Mouse (Mus musculus) heart, embryonic 11.5 days (tissue): ENCODE data around the gene Ifitm10. TPM values are rescaled to one million over a fixed set of nuclear protein-coding genes. Genes with fewer than 3 reads are reported as not detected.
"Not testable (repeated sequence)": the region's sequence is repeated elsewhere in the genome, so short reads cannot be mapped to it uniquely, and the experiment has no call there.

ENCODE experiments used
- ATAC-seq: fragments of 200-750 bp; cut with Nextera tagmentation; replicated peaks from 2 replicates; pipeline ENCODE4 v1.8.0; 2017; ENCODE audit warnings: moderate library complexity; ENCODE audit not compliant: insufficient number of reproducible peaks, low FRiP score, low TSS enrichment
- H3K27ac ChIP-seq: fragments of 300-500 bp; sonication (generic); 2 replicates; pipeline ENCODE4 v1.5.1; 2014; ENCODE audit warnings: mild to moderate bottlenecking, low read depth, low read length
- H3K27me3 ChIP-seq: fragments of 300-500 bp; sonication (generic); 2 replicates; pipeline ENCODE4 v1.6.1; 2014; ENCODE audit warnings: mild to moderate bottlenecking, low read length, mixed read lengths; ENCODE audit not compliant: control insufficient read depth, insufficient read depth
- H3K36me3 ChIP-seq: fragments of 300-500 bp; sonication (generic); 2 replicates; pipeline ENCODE4 v1.6.1; 2014; ENCODE audit warnings: mild to moderate bottlenecking, low read length, moderate library complexity, mixed read lengths; ENCODE audit not compliant: control insufficient read depth, insufficient read depth
- H3K4me1 ChIP-seq: fragments of 300-500 bp; sonication (generic); 2 replicates; pipeline ENCODE4 v1.6.1; 2014; ENCODE audit warnings: low read length; ENCODE audit not compliant: control insufficient read depth, insufficient read depth
- H3K4me2 ChIP-seq: fragments of 300-500 bp; sonication (generic); 2 replicates; pipeline ENCODE4 v1.6.1; 2014; ENCODE audit warnings: mild to moderate bottlenecking, moderate library complexity
- H3K4me3 ChIP-seq: fragments of 300-500 bp; sonication (generic); 2 replicates; pipeline ENCODE4 v1.5.1; 2014; ENCODE audit warnings: low read depth, low read length
- H3K9ac ChIP-seq: fragments of 300-500 bp; sonication (generic); 2 replicates; pipeline ENCODE4 v1.6.1; 2014; ENCODE audit warnings: mild to moderate bottlenecking, low read depth, low read length, moderate library complexity
- H3K9me3 ChIP-seq: fragments of 300-500 bp; sonication (generic); replicated peaks from 2 replicates; pipeline ENCODE4 v1.6.1; 2016; ENCODE audit warnings: low read length; ENCODE audit not compliant: control insufficient read depth
- WGBS: fragments of 180-500 bp; shearing (Covaris S2); extraction: QIAGEN DNeasy Blood & Tissue Kit; methylation state at CpG from one replicate; pipeline ENCODE4 v1.1.7; 2014; ENCODE audit not compliant: insufficient replicate concordance; 5-methylcytosine and 5-hydroxymethylcytosine counted together
- polyA plus RNA-seq: library from polyadenylated mRNA; unstranded; fragments of >200 nt; fragmentation: Nextera tagmentation; extraction: Ambion mirVana; gene quantifications from 2 replicates; pipeline ENCODE4 v1.2.1, GENCODE M21; 2014

Ifitm10 gene
- polyA plus RNA-seq, 1 experiment from 2014 or later, result 7.6 TPM

- WGBS, result 91% methylated on average over 8 of the region's 8 CpGs
- H3K27me3 ChIP-seq, result no peaks in the 10 kb centered on the region
- H3K4me2 ChIP-seq, result no peak overlapping the region
- H3K36me3 ChIP-seq, result no peaks in the 10 kb centered on the region
- no peak for ATAC-seq
- H3K9ac ChIP-seq, result no peak overlapping the region
- no peak overlapping the region for H3K27ac ChIP-seq
- no peaks in the 10 kb centered on the region for H3K9me3 ChIP-seq
- no peaks in the 10 kb centered on the region for H3K4me1 ChIP-seq
- H3K4me3 ChIP-seq, result no peak overlapping the region
Measured at GRCm38 (mm10) chr7:142408686-142409085, 35.1 kb upstream of the Ifitm10 start.

DNA sequence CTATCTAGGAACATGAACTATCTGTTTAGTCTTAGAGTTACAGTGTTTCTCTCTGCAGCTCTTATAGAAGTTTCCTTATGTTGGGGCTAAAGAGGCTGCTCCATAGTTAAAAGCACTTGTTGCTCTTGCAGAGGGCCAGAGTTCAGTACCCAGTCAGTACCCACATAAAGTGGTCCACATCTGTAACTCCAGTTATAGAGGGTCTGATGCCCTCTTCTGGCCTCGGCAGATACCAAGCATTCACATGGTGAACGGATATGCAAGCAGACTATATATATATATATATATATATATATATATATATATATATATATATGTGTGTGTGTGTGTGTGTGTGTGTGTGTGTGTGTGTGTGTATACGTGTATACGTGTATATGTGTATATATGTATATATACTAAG lies 34.4 kb upstream of the Ifitm10 start:
- ATAC-seq, result no peak
- WGBS, result 58% methylated on average over 4 of the region's 4 CpGs
- H3K9me3 ChIP-seq, result no peaks in the 10 kb centered on the region
- H3K4me2 ChIP-seq, result no peak overlapping the region
- H3K9ac ChIP-seq, result no peak overlapping the region
- no peak overlapping the region for H3K27ac ChIP-seq
- H3K4me1 ChIP-seq, result no peaks in the 10 kb centered on the region
- no peaks in the 10 kb centered on the region for H3K27me3 ChIP-seq
- H3K4me3 ChIP-seq, result no peak overlapping the region
- no peaks in the 10 kb centered on the region for H3K36me3 ChIP-seq

GRCm38 (mm10) chr7:142405134-142405533 lies 31.6 kb upstream of the Ifitm10 start:
- not testable (repeated sequence) for H3K9me3 ChIP-seq, H3K27me3 ChIP-seq, H3K4me3 ChIP-seq, H3K36me3 ChIP-seq, H3K4me2 ChIP-seq, ATAC-seq, H3K9ac ChIP-seq, H3K27ac ChIP-seq, H3K4me1 ChIP-seq
- 89% methylated on average over 5 of the region's 5 CpGs for WGBS

DNA sequence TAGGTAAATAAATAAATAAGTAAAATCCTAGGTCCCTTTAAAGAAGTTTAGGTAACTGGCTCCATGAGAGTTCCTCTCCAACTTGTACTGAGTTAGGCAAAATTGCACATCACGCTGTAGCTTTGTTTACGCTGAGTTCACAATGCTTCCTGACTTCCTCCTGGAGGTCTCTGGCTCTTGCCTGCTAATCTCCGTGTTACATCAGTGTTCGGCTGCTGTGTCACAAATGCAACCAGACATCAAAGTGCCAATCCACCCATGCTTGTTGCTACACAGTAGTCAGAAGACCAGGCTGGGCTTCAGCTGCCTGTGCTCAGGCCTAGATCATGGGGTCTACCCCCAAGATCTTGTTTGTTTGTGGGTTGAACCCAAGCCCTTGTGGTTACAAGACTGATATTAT lies 30.0 kb upstream of the Ifitm10 start:
- Histone ChIP-seq H3K4me2 (no peak overlapping the region), H3K27me3 (no peaks in the 10 kb centered on the region), H3K4me1 (0 out of 2 replicates have a peak, but pooled peaks cover 2% of the 10 kb centered on the region), H3K27ac (no peak overlapping the region), H3K9ac (no peak overlapping the region), H3K36me3 (no peaks in the 10 kb centered on the region), H3K9me3 (no peaks in the 10 kb centered on the region), H3K4me3 (no peak overlapping the region)
- ATAC-seq, result no peak
- 69% methylated on average over 4 of the region's 4 CpGs for WGBS

DNA sequence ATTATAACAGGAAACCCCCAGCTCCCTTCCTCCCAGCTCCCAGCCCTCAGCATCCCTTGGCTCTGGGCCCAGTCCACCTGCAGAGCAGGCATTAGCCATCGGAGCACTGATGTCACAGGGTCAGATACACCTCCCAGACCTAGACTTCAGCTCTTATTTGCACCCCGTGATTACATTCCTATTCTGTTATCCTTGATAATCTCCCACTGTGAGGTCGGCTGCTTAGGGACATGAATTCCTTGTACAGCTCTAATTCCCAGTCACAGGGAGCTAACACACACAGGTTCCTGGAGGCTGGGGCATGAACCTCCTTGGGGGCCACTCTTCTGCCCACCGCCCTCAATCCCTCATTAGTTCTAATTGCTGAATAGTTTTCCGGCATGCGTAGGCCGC lies 27.2 kb upstream of the Ifitm10 start:
- WGBS, result 63% methylated on average over 7 of the region's 7 CpGs
- no peak for ATAC-seq

DNA sequence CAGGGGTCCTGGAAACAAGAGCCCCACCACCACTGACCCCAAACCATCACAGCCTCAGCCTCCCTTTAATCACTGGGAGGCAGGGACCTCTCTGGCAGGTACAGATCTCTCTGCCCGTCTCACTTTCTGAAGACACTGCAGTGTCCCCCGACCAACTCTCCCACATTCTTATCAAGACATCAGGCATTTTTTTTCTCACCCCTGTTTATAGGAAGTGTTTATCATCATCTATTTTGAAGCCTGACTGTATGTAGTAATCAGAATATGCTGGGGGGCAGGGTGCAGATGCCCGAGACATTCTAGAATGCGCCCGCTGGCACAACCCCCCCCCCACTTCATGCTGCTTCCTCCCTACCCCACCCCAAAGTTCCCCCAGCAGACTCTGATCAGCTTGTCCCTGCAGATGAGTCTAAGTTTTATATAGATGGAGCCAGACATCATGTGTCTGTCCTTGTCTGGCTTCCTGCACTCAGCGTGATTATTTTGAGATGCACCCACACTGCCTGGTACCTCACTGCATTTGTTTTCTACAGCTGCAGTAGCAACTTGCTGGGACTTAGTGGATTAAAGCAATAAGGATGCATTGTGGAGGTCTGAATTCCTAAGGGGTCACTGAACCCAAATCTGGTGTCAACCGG lies 26.7 kb upstream of the Ifitm10 start:
- Histone ChIP-seq H3K9me3 (no peaks in the 10 kb centered on the region), H3K4me3 (no peak overlapping the region), H3K9ac (no peak overlapping the region), H3K4me1 (peaks cover 7% of the 10 kb centered on the region), H3K4me2 (no peak overlapping the region), H3K27ac (no peak overlapping the region), H3K36me3 (no peaks in the 10 kb centered on the region), H3K27me3 (no peaks in the 10 kb centered on the region)
- WGBS, result 67% methylated on average over 7 of the region's 7 CpGs
- ATAC-seq, result no peak

More for the DNA sequence above, 27.2 kb upstream of the Ifitm10 start:
- Histone ChIP-seq H3K4me1 (peaks cover 7% of the 10 kb centered on the region), H3K9ac (no peak overlapping the region), H3K36me3 (no peaks in the 10 kb centered on the region), H3K27ac (no peak overlapping the region), H3K4me3 (no peak overlapping the region), H3K27me3 (no peaks in the 10 kb centered on the region), H3K4me2 (no peak overlapping the region), H3K9me3 (no peaks in the 10 kb centered on the region)

- ATAC-seq, result no peak
Measured at GRCm38 (mm10) chr7:142399250-142399649, 25.7 kb upstream of the Ifitm10 start.

GRCm38 (mm10) chr7:142398052-142398451 lies 24.5 kb upstream of the Ifitm10 start:
- Histone ChIP-seq H3K4me1 (peaks cover 7% of the 10 kb centered on the region), H3K27me3 (no peaks in the 10 kb centered on the region), H3K9me3 (no peaks in the 10 kb centered on the region), H3K9ac (no peak overlapping the region), H3K36me3 (no peaks in the 10 kb centered on the region), H3K4me2 (no peak overlapping the region), H3K27ac (no peak overlapping the region), H3K4me3 (no peak overlapping the region)
- no peak for ATAC-seq
- 51% methylated on average over 2 of the region's 2 CpGs for WGBS

More at GRCm38 (mm10) chr7:142399250-142399649, 25.7 kb upstream of the Ifitm10 start:
- Histone ChIP-seq H3K27ac (no peak overlapping the region), H3K27me3 (no peaks in the 10 kb centered on the region), H3K9me3 (no peaks in the 10 kb centered on the region), H3K4me1 (peaks cover 7% of the 10 kb centered on the region), H3K4me2 (no peak overlapping the region), H3K9ac (no peak overlapping the region), H3K36me3 (no peaks in the 10 kb centered on the region), H3K4me3 (no peak overlapping the region)
- 67% methylated on average over 1 of the region's 1 CpGs for WGBS

DNA sequence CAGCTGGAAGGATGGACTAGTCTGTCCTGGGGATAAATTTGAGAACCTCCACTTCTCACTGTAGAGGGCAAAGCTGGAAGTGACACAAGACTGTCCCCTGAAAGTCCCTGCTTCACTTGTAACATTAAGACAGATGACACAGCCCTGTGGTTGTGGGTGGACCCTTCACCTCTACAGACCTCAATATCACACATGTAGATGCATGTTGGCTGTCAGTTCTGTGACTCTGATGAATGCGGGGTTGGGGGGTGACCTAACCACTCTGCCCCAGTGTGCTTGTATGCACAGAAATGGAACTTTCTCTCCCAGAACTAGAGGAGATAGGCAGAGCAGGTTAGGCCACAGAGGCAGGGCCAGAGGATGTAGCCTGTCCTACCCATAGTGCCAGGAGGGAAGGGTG lies 23.1 kb upstream of the Ifitm10 start:
- Histone ChIP-seq H3K36me3 (no peaks in the 10 kb centered on the region), H3K4me2 (no peak overlapping the region), H3K4me1 (peaks cover 7% of the 10 kb centered on the region), H3K4me3 (no peak overlapping the region), H3K9ac (no peak overlapping the region), H3K9me3 (no peaks in the 10 kb centered on the region), H3K27me3 (no peaks in the 10 kb centered on the region), H3K27ac (no peak overlapping the region)
- 87% methylated on average over 1 of the region's 1 CpGs for WGBS
- no peak for ATAC-seq
